Mouse (Mus musculus): ENCODE results near the gene Tgfbr3l.
"Not testable (repeated sequence)": the region's sequence is repeated elsewhere in the genome, so short reads cannot be mapped to it uniquely, and the experiment has no call there.

Tgfbr3l gene

DNA sequence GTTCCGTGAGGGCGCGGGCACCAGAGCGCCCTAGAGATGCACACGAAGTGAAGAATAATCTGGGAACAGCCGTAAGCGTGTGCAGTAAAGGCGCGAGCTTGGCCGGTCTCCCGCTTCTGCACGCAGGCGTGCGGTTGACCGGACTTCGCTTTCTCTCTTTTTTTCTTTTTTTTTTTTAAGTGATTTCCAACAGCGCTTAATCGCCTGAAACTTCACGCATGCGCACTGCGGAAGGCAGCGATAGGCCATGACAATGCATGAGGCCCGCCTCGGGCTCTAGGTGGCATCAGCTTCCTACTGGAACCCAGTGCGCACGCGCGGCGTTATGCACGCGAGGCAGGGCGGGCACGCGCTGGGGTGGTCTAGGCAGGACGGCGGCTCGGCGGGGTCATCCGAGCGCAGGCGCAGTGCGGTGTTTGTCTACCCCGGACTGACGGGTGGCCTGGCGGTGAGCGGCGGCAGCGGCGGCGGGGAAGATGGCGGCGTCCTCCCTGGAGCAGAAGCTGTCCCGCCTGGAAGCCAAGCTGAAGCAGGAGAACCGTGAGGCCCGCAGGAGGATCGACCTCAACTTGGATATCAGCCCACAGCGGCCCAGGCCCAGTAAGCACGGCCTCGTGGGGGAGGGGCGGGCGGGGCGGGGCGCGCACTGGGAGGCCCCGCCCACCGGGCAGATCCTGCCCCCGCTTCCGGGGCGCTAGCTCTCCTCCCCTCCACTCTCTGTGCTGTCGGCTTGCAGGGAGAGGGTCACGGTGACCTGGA is 9.4 kb upstream of the Tgfbr3l start, which contains the start of the genes Map2k7 and Gm49320:
Gene Map2k7 (plus strand): TSS at position 307 of the 759 bp plus-strand sequence.
Gene Gm49320 (plus strand): TSS at position 432 of the 759 bp plus-strand sequence.
- peak; percentile 99 to 100 for DNase-seq

DNA sequence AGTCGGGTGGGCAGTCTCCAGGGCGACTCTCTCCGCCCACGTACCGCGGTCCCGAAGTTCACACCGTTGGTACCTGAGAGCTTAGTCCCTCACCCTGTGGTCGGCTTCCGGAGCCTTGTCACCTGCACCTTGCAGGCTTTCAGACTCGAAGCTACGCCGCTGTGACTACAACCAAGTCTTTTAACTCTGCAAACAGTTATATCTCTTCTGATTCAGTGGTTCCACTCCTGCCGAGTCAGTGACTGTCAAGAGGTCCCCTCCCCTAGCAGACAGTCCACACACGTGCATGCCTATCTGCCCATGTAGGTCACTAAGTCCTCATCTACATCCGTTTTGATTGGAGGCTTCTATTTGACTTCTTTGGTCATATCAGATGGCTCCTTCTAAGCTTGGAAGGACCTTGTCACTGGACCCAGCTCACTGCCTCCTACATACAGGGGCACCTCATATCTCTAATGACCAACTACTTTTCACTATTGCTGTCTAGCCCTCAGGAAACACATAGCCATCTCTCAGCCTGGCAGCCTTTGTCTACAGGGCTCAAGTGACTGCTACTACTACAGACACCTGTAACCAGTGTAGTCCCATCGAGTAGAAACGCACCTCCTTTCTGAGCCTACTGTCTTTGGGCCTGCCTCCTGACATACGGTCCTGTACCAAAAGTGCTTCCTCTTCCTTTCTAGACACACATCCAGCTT is 8.7 kb upstream of the Tgfbr3l start:
- no peak for DNase-seq

DNA sequence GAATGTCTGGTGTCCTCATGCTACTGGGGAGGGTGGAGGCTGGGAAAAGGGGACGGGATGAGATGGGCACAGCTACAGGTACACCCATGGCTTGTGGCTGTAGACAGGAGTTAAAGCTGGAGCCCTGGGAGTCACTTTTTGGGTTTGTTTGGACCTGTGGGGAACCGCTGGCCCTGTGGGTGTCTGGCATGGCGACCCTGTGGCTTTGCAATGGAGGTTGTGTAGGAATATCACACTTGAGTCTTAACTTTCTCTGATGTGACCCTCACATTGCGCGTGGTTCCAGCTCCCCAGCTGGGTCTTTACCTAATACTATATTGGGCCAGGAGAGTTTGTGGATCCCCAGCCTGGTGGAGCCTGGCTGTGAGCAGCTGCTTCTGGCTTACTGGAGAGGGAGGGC is 3.0 kb upstream of the Tgfbr3l start:
- no peak for DNase-seq

DNA sequence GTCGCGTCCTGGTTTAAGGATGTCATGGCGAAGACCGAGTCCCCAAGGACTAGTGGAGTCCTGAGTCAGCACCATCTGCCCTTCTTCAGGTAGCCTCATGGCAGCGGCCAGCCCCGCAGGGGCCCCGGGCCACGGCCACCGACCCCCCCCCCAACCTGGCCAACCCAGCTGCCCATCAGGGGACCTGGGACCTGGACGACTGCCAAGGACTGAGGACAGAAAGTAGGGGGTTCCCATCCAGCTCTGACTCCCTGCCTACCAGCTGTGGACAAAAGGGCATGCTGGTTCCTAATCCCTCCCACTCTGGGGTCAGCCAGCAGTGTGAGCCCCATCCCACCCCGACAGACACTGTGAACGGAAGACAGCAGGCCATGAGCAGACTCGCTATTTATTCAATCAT is 2.3 kb upstream of the Tgfbr3l start:
- peak in 1 of 2 experiments; percentile 26 for DNase-seq

DNA sequence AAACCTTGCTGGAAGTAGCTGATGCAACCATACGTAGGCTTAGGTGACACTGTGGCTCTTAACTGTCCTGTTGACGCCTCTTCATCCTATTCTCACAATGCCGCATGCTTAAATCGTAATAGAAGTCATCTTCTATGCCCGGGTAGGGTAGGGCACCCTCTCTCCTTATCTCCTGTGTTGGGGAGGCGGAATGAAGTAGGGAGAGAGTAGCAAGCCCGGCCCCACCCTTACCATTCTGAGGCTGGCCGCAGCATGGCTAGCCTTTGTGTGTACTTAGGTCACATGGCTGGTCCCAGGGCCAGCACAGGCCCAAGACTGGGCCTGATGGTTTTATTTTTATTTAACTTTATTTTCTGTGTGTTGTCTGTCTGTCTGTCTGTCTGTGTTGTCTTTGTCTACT is 773 bp upstream of the Tgfbr3l start:
- DNase-seq, result no peak

DNA sequence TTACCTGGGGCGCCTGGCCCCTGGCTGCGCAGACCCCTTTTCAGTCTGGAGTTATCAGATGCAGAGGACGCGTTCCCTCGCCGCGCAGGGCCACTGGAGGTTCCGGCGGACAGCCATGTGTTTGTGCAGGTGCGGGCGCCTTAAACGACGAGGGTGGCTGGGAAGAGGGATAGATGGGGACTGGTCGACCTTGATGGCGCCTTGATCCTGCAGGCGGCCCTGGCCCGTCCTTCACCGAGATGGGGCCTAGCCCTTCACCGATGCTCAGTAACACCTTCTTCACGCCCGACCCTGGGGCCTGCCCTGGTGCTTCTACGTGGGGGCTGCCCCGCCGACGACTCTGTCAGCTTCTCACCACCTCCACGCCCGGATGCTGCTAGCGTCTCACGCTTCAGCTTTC is 1.2 kb downstream of the Tgfbr3l start:
- no peak for DNase-seq

DNA sequence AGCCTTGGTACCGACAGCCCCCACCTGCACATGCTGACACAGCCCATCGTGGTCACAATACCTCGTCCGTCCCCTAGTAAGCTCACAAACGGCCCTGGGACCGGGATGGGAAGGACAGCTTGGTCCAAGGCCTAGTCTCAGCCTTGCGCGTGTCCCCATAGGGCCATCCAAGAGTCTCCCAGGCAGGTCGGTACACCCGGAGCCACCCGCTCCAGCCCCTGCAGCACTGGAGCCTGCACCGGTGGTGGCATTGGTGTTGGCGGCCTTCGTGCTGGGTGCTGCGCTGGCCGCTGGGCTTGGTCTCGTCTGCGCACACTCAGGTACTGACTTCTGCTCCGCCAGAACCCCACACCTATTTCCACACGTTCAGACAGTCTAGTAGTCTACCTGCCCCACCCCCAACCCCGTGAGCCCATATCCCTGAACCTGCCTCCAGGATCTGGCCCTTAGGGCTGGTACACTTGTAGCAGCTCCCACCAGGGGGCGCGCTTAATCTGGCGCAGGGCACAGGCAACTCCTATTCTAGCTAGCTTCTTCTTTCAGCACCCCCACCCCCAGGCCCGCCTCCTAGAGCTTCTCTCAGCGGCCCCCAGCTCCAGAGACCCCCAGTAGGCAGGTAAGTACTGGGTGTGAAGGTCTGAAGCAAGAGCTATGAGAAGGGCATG is 2.4 kb downstream of the Tgfbr3l start:
- peak; percentile 82 to 86 for DNase-seq

DNA sequence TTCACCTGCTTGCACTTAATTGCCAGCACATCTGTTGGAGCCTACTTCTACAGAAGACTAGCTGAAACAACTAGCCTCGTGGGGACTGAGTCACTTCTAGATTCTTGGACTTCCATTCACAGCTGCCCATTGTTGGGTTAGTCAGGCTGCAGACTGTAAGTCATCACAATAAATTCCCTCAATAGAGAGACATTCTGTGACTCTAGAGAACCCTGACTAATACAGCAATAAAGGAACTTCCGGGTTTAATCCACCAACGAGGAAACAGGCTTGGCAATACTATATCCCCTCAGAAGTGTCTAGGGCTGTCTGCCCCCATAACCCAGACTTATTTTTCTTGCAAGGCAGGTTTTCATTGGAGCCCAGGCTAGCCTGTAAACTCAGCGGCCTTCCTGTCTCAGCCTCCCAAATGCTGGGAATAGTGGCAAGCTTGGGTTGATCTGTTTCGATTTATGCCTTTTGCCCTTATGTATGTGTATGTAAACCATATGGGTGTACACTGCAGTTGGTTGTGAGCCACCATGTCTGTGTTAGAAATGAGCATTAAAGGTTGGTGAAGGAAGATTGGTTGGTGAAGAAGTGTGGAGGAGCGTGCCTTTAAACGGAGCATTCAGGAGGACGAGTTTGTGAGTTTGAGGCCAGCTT is 4.2 kb downstream of the Tgfbr3l start:
- DNase-seq, result no peak

DNA sequence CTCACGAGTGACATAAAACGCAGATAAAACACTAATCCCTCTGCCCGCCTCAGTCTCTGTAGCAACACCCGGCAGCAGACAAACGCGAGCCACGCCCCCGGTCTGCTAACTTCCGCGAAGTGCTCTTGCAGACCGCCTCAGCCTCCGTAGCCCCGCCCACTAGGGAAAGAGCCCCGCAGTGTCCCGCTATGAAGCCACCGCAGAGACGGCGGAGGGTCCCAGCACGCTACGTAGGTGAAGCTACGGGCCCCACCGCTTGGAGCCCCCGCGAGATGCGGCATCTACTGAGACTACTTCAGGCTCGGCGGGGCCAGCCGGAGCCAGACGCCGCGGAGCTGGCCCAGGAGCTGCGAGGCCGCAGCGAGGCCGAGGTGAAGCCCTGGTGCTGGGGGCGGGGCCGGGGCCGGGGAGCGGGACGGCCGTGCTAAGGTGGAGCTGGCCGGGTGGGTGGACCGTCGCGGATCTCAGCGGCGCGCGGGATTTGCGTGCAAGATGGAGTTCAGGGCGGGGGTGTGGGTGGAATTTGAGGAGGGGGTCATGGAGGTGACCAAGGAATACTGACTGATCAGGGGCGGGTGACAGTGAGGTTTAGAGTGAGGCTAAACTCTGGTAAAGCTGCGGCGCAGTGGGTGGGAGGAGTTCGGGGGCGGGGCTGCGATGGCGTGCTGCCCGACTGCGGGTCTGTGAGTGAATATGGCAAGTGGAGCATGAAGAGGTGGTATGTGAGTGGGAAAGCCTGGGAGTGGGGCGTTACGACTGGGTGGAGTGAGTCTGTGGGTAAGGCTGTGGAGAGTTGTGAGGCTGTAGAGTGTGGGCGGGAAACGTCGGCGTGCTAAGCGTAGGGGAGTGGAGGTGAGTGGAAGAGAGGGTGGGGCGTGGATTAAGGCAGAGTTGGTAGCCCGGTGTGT is 5.2 kb downstream of the Tgfbr3l start, which contains the start of gene Snapc2:
Gene Snapc2 (plus strand): TSS at position 147 of the 908 bp plus-strand sequence.
- peak; percentile 88 to 95 for DNase-seq

DNA sequence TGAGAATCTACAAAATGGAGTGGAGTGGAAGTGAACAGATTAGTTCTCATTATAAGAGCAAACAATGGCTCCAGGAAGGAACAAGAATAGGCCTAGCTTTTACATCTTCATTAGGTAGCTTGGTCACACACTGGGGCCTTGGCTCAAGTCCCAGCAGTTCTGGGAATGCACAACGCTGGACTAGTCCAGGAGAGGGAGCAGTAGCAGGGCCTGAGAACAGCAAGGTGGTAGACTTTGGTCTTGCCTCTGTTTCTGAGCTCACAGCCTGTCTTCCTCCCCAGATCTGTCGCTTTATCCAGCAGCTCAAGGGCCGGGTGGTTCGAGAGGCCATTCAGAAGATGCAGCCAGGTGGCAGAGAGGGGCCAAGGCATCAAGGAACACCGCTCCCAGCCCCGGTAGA is 6.0 kb downstream of the Tgfbr3l start:
- DNase-seq, result peak; percentile 80

DNA sequence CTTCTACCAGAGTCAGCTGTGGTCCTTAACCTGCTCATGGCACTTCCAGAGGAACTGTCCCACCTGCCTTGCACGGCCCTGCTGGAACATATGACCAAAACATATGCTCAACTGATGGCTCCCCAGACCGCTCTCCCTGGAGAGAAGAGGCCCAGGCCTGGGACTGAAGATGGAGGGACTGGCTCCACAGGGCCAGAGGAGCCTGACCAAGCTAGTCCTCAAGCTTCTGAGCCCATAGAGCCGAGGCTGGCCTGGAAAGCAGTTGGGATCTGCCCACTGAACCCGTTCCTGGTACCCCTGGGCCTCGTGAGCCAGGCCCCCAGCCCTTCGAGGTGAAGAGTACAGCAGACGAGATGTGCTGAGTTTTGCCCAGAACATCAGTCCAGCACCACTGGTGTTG is 7.5 kb downstream of the Tgfbr3l start:
- DNase-seq, result not testable (repeated sequence)

DNA sequence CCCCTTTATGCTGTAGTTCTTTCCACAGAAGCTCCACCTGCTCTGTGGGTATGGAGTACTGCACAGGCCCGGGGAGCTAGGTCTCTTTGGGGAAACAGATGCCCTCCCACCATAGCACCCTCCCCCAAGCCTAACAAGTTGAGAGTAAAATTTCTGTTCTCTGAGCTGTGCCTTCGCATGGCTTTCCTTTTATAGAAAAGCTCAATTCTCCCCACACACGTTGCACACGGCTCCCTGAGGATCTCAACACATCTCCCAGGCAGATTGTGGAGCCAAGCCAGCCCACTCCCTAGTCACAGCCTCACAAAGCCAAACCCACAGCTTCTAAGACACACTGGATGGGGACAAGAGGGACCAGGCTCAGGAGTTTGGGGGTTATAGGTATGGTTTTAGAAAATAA is 8.9 kb downstream of the Tgfbr3l start:
- no peak for DNase-seq

DNA sequence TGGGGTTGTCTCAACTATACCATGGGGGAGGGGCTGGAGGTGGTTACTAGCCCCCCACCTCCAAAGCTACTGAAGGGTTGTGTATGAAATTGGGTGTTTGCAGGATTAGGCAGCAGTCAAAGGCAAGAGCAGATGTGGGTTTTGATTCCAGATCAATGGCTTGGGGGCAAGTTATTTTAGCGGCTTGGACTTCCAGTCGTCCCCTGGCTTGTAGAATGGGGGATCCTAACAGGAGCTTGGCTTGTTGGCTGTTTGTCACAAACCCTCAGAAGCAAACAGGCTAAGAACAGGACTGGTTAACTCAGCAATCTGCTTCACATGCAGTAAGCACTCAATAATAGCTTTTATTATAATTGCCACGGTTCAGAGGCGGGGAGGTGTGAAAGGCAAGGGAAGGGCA is 9.3 kb downstream of the Tgfbr3l start:
- DNase-seq, result no peak

DNA sequence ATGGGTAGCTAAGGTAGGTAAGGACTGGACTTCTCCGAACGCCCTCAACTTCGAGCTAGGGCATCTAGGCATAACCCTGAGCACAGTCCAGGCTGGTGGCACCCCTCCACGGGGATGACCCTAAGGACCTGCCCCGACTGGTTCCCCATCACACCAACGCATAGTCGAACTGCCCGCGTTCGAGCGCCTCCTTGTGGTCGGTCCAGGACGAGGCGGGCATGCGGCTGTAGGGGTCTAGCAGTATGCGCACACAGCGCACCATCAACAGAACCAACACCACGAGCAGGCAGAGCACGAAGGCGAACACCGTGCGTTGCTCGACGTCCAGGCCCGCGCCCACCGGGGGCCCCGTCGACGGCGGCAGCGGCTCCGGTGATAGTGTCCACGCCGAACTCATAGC is 10.2 kb downstream of the Tgfbr3l start:
- DNase-seq, result peak; percentile 50 to 67

DNA sequence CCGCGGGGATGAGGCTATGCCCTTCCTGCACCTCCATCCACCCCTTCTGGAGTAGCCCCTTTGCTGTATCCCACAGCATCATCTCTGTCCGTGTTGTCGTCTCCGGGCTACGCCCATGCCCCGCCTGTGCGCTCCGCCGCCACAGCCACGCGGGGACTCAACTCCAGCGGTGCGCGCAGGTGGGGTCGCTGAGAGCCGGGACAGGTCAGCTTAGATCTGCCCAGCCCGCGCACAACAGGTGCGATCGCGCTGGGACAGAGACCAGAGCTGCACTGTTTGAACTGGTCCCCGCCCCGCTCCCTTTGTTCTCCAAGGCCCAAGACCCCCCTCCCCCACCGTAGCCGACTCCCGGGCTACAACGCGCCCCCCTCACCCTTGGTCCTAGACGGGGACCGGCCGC is 10.7 kb downstream of the Tgfbr3l start:
- DNase-seq, result no peak

DNA sequence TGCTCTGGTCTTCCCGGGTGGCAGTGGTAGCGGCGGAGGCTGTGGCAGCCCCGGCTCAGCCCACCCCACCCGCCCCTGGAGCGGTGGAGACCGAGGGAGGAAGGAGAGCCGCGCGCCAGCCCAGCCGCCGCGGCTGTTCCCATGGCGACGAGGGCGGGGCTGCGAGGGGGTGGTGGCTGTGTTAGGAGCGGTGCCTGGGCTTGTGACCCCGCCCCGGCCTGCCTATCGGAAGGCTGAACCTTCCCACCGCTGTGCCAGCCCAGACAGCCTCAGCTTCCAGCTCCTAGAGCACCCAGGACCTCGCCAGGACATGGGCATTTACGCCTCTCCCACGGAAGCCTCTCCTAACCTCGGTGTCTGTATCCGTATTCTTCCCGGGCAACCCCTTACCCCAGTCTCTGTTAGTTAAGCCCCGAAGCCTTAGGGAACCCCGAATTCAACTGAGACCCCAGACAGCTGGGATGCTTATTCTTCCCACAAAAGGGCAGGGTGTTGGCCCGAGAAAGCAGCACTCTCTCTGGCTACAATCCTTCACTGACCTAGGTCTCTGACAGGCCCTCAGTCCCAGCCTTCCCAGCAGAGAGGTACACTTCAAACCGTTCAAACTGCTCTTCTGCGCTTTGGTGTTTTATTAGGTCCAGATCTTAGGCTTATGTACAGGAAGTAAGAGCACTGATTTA is 11.3 kb downstream of the Tgfbr3l start, which contains the start of gene Ctxn1:
Gene Ctxn1 (minus strand): TSS at position 150 of the 680 bp plus-strand sequence.
- peak; percentile 77 to 83 for DNase-seq

DNA sequence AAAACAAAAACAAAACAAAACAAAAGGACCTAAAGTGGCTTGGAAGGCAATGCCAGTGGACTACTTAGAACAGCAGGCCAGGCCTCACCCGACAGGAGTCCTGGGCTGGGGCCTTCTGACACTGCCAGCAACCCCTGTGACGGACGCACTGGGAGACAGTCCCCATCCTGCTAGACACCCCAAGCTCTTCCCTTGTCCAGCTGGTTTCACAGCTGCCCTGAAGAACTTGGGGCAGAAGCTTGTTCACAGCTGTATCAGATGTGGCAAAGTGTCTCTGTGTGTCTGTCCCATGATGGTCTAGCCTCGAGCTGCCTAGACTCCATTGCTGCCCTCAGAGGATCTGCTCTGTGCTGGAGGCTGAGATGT is 11.8 kb downstream of the Tgfbr3l start:
- no peak for DNase-seq

DNA sequence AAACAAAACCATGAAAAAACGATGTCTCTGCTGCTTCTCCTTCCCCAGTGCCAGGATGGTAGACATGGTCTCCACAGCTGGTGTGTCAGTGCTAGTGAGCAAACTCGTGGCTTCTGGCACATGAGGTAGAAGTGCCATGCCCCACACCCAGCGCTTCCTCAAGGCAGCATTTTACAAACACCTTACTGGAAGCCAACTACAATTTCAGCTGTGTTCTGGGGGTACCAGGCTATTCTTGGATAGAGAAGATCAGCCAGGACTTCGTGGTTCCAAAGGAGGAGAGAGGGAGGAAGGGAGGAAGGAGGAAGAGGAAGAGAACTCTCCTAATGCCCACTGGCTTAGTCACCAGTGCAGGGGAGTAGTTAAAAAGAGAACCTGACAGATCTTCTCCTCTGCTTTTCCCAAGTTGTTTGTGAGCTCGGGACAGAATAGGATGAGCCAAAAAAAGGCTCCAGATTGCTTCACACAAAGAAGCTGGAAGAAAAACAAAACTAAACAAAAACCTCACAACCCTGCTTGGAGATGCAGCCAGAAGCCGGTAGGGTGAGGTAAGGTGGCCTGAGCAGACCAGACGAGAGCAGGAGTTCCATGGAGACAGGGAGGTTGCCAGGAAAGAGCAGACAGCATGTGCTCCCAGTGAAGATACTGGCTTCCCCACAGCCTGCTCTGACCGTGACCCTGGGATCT is 15.2 kb downstream of the Tgfbr3l start:
- no peak for DNase-seq

DNA sequence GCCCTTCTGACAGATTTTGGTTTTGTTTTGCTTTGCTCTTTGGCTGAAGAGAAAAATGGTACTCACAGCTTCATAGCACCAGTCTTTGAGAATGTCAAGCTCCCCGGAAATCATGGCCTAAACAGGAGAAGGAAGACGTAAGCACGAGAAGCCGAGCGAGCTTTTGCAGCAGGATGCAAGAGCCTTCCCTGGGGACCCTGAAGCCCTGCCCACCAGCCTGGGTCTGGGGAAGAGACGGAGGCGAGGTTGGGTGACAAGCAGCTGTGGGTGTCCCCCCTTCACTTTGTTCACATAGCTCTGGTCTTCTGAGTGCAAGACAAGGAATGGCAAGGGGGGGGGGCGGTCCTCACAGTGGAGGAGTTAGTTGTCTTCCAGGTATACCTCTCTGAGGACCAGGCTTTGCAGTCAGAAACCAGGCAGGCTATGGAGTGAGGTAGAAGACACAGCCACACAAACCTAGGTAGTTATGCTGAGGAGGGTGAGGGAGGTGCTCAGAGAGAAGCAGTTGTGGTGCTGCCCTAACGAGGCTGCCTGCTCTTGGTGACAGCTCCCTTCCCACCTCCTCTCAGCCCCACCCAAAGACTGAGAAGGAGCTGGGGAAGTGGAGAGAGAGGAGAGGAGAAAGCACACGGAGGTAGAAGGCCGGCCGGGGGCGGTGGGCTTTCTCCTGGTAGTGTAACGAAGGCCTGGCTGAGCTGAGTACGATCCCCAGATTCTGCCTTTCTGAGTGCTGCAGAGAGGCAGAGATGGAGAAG is 17.3 kb downstream of the Tgfbr3l start:
- no peak for DNase-seq

DNA sequence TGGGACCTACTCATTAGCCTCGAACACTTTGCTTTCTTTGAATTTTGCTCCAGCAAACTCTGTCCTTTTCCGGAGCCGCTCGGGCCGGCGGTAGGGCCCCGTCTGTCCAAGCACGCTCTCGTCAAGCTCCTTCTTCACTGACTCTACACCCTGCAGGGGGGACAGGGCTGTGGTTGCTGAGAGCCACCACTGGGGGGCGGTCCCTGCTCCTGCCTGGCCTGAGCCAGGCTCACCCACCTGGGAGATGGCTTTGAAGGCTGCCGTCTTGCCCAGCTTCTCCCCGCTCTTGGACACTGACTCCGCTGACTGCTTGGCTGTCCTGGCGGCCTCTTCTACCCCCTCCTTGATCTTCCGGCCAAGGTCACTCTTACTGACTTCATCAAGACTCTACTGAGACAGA is 19.6 kb downstream of the Tgfbr3l start:
- DNase-seq, result no peak

Data from cerebellum, adult 18-20 months (tissue).